Mouse (Mus musculus) cortical plate, adult 2 months (tissue): Measurements from ENCODE around the gene Retsat.

Experiments
- CTCF ChIP-seq: fragments of 200-500 bp; IDR thresholded peaks from 2 replicates; pipeline ENCODE4 v1.5.1; 2011; ENCODE audit warnings: mild to moderate bottlenecking, control low read depth, low read length; ENCODE audit not compliant: insufficient read depth; ENCODE audit errors: extremely low read depth
- POLR2A ChIP-seq: fragments of 200-500 bp; IDR thresholded peaks from 2 replicates; pipeline ENCODE4 v1.6.1; 2011; ENCODE audit warnings: mild to moderate bottlenecking, low read length, control low read depth; ENCODE audit not compliant: insufficient read depth; ENCODE audit errors: extremely low read depth

- TF ChIP-seq POLR2A (no peak), CTCF (no peak)
Measured at GRCm38 (mm10) chr6:72576041-72576440, 22.2 kb upstream of the Retsat start.
